Mouse (Mus musculus) kidney, adult 11 months (tissue): ENCODE measurements at regions not wholly inside any gene's neighbourhood (a gene's known extent, or its start where the extent isn't known, plus 50 kb on each side); places are given as distances from the start of the nearest gene placed in this dataset.

Experiments
- DNase-seq: peaks from one replicate; pipeline ENCODE4 v3.0.0; 2022

DNA sequence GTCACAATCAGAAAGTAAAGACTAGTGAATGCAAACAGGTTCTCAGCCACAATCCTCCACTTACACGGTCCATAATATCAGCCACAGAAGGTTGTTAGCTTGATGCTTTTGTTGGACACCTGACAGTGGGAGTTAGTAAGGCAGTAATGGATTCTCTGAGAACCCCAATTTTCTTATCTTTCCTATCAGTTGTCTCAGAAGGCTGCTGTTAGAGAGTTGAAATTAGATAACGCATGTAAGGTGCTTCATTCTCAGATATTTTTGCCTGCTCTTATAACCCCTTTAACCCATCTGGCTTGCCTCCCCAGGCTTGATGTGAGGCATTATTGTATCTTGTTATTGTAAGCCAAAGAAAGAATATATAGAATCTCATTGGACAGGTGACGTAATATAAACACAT is 63.0 kb upstream of the Ube2e3 start:
- DNase-seq = no peak

- DNase-seq = no peak
Observed at GRCm38 (mm10) chr2:78803543-78803942, 64.4 kb upstream of the Ube2e3 start.

- no peak for DNase-seq
Observed at GRCm38 (mm10) chr2:78795446-78795845, 72.5 kb upstream of the Ube2e3 start.

GRCm38 (mm10) chr2:78794734-78795133 is 73.2 kb upstream of the Ube2e3 start:
- DNase-seq = no peak

DNA sequence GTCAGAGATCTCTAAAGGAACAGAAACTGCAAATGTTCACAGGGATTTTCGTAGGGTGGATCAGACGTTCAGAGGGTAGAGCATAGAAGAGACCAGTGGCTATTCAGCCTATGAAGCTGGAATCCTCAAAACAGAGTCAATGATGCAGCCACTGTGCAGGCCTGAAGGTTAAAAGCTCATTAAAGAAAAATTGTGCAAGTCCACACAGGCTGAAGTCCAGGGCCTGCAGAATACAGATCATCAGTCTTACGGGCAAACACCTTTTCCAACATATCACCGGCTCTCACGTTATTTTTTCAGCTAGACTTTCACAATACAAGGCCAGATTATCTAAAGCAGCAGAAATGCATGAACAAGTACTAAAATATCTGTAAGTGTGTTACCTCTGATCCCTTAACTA is 78.8 kb upstream of the Ube2e3 start:
- DNase-seq = no peak

DNA sequence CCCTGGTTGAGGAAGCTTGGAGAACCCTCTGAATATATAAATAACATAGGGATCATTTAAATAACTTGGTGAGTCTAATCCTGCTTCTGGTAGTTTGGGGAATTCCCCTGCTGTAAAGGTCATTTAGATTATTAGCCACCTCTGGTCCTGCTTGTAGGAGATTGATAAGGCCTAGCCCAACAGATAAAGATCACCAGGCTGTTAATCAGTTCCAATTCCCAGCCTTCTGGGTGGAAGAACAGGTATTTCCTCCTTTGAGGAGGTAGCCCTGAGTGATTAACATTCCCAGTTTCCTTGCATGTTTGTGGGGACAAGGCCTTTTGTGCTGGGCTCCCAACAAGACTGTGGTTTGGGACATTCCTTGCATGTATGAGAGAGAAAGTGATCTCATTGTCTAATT is 79.7 kb upstream of the Ube2e3 start:
- peak; percentile 7 for DNase-seq

- DNase-seq = no peak
Observed at GRCm38 (mm10) chr2:78779949-78780348, 88.0 kb upstream of the Ube2e3 start.

- no peak for DNase-seq
Observed at GRCm38 (mm10) chr2:78777589-78777988, 90.3 kb upstream of the Ube2e3 start.

DNA sequence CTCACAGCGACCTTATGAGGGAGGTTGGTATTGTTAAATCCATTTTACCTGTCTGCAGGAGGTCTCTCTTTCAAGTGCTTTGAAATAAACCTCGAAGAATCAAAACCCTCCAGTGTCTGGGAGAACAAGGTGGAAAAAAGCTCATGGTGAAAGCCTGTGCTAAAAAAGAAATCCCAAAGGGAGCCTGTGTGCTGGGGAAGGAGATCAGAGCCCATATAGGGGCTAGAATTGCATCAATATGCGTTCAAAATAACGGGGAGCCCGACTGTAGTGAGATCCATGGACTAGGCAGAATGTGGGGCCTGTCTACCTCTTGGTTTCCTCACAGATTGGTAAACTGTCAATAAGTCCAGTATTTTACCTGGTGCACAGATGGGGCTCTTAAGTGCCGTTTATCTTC is 113.6 kb upstream of the Ube2e3 start:
- no peak for DNase-seq

- DNase-seq = no peak
Observed at GRCm38 (mm10) chr2:78753918-78754317, 114.0 kb upstream of the Ube2e3 start.

- no peak for DNase-seq
Observed at GRCm38 (mm10) chr2:78730161-78730560, 137.8 kb upstream of the Ube2e3 start.

GRCm38 (mm10) chr2:78726060-78726459 is 141.9 kb upstream of the Ube2e3 start:
- DNase-seq = no peak

- no peak for DNase-seq
Observed at GRCm38 (mm10) chr2:78724416-78724815, 143.5 kb upstream of the Ube2e3 start.

DNA sequence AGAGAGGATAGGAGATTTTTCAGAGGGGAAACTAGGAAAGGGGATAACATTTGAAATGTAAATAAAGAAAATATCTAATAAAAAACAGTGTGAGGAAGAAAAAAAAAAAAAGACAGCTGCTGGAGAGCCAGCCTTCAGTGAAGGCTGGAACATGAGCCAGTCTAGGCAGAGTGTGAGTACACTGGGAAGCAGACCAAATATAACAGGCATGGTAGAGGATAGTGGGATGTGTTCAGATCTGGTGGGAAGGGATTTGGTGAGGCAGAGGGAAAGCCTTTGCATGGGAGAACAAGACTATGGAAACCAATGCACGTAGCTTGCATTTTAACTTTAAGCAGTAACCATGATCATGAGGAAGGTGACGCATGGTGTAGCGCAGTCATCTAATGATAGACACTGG is 144.5 kb upstream of the Ube2e3 start:
- DNase-seq = no peak

DNA sequence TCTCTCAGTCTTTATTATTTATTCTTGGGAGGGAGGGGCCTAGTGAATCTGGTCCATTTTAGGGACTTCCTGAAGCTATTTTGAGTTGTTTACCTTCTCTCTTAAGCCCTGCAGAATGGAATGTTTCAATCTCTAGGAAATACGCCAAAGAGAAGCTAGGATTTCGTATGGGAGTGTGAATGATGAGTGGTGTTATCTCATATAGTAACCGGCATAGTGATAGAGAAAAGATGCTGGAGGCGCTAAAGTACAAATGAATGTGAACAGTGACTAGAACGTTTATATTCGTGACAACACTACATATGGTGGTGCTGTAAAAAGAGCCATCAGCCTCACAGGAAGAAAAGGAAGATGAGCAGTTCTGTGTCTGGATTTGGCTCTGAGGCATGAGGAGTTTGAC is 145.2 kb upstream of the Ube2e3 start:
- no peak for DNase-seq

GRCm38 (mm10) chr2:78718550-78718949 is 149.4 kb upstream of the Ube2e3 start:
- DNase-seq = no peak

DNA sequence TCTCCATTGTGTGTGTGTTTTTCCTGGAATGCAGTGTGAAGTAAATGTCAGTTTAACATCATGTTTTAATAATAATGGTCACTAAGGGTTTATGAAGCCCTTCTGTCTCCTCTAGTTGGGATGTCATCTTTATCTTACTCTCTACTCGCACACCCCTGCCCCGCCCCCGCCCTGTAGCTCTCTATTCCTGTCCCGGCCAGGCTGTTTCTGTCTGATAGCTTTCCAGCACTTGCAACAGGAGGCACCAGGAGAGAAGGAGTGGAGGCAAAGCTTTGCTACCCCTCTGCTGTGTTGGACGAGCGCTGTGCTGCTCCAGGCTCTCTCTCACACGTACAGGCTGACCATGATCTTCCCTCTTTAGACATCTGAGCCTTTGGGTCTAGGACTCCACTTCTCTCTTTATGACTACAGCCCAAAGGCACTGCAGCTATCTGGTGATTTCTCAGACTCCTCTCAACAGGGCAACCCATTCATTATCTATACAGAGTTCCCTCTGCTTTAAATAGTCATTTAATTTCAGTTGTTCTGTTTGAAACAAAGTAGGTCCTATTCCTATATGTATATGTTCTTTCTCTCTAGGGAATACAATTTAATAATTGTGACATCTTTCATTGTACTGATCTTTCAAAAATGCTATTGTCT is 151.6 kb upstream of the Ube2e3 start:
- DNase-seq = no peak

DNA sequence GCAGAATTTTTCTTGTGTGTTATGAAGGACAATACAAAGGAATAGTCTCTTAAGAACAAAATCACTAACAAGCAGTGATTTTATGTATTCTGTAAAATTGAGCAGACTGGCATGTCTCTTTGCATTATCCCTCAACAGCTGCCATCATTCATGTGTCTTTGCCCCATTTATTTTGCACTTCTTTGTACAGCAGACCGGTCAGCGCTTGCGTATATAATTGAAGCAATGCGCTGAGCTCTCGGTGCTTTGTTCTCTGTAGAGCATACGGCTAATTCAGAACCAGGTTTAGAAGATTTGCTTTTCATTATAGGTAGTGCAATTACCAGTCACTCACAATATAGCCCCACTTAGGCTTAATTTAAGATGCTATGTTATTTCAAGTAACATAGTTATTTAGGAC is 173.1 kb upstream of the Ube2e3 start:
- DNase-seq = no peak

DNA sequence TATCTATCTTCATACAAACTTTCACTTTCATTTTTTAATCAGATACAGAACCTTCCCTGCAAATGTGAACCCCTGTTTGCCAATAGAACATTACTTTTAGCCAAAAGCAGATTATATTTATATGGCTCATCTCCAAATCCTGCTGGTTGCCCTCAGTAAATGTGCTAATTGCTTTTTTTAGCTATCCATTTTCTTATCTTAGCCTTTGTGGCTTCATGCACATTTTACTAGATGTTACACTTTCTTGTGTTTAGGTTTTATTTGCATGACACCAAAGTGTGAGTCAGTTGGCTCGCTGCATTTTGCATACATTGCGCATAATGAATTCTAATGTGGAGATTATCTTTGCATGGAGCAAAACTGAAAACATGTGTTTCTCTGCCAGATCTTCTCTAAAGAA is 211.3 kb upstream of the Ube2e3 start:
- no peak for DNase-seq

- DNase-seq = no peak
Observed at GRCm38 (mm10) chr2:78655156-78655855, 212.6 kb upstream of the Ube2e3 start.

- no peak for DNase-seq
Observed at GRCm38 (mm10) chr2:78651549-78651948, 216.4 kb upstream of the Ube2e3 start.

- no peak for DNase-seq
Observed at GRCm38 (mm10) chr2:78640361-78640760, 227.6 kb upstream of the Ube2e3 start.

- DNase-seq = no peak
Observed at GRCm38 (mm10) chr2:78625264-78625663, 242.7 kb upstream of the Ube2e3 start.

DNA sequence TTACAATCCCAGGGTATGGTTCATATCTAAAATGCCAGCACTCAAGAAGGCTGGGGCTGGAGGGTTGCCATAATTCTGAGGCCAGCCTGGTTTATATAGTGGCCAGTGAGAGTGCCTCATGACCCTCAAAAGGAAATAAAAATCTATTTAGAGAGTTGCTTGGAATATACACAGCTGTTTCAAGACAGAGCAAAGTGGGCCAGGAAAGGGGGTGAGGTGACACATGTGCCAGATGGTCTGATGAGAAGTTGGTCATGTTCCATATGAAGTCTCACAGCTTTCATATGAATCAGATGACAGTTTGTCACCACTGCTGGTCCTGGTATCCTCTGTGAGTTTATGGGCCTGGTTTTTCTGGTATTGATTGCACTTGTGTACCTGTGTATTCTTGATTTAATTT is 261.5 kb upstream of the Ube2e3 start:
- no peak for DNase-seq

DNA sequence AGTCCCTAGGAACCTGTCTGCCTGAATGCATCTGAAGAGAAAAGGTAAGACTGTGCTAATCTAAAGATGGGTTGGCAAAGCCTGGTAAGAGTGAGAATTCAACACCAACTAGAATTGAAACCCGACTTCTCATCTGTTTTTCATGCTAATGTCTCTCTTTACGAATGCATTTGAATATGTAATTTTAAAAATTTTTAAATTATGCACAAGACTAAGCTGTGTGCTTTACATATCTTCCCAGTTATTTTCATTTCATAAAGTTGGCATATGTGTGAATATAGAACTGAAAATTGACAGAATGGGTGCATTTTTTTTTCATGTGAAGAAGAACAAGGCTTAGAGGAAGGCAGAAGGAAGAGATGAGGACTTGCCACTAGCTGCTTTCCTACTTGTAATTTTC is 267.2 kb upstream of the Ube2e3 start:
- DNase-seq = no peak
